Mouse (Mus musculus): ENCODE measurements around the gene Fahd1. TPM values are rescaled to one million over a fixed set of nuclear protein-coding genes. Genes with fewer than 3 reads are reported as not detected.
A peak's percentile ranks its signal among the peaks of the same experiment; 100 is the strongest.

The Fahd1 gene
- total and polyA plus RNA-seq, 3 experiments = 5.2 to 8.0 (median 6.3) TPM

GRCm38 (mm10) chr17:24894061-24894994 lies 44.2 kb upstream of the Fahd1 start:
- Histone ChIP-seq H3K4me3 (replicated peaks in 1 of 3; ENCODE audit: low read depth in 2 of 3, low read length in 2 of 3, poor library complexity in 1 of 3) (peak overlapping the region; percentile 83 to 94 (median 92)), H3K9me3 (replicated peaks; ENCODE audit: low read length) (no peaks in the 10 kb centered on the region), H3K27ac (ENCODE audit: insufficient read depth, low read depth) (peak overlapping the region; percentile 62), H3K27me3 (replicated peaks) (no peaks in the 10 kb centered on the region), H3K36me3 (replicated peaks in 1 of 2; ENCODE audit: control insufficient read depth in 1 of 2, insufficient read depth in 1 of 2, low read length in 1 of 2) (peaks cover 66 to 72% of the 10 kb centered on the region in 2 experiments), H3K9ac (ENCODE audit: insufficient read depth, low read depth) (peak overlapping the region; percentile 74), H3K4me2 (ENCODE audit: insufficient read depth, low read depth, poor library complexity, severe bottlenecking) (peak overlapping the region; percentile 91), H3K4me1 (ENCODE audit: control insufficient read depth in 1 of 2, insufficient read depth in 2 of 2) (peaks cover 17 to 75% of the 10 kb centered on the region in 2 experiments), H3K79me2 (replicated peaks; ENCODE audit: control insufficient read depth, extremely low read depth, insufficient read depth, poor library complexity, severe bottlenecking) (peaks cover 15% of the 10 kb centered on the region)
- dilution Hi-C loops (cut with MboI; ENCODE audit: extremely low pct_ligation_motif_present, extremely low pct_unique_long_range_greater_than_20kb, low sequenced_read_pairs) = no loop called here
- in situ Hi-C loops (cut with MboI; ENCODE audit: low pct_ligation_motif_present, low pct_unique_long_range_greater_than_20kb, low sequenced_read_pairs) = no loop called here
- TF ChIP-seq UBTF (IDR thresholded peaks at IDR 0.05; ENCODE audit: low read depth, low read length) (no peak), ELF1 (IDR thresholded peaks at IDR 0.05; ENCODE audit: low read depth, low read length) (no peak)
- DNase-seq (ENCODE audit: extremely low read depth) = no peak

GRCm38 (mm10) chr17:24893276-24893675 lies 43.1 kb upstream of the Fahd1 start:
- no peak overlapping the region for H3K4me3 ChIP-seq (replicated peaks in 1 of 3; ENCODE audit: low read depth in 2 of 3, low read length in 2 of 3, poor library complexity in 1 of 3)
- H3K4me2 ChIP-seq (ENCODE audit: insufficient read depth, low read depth, poor library complexity, severe bottlenecking) = no peak overlapping the region
- H3K9me3 ChIP-seq (replicated peaks; ENCODE audit: low read length) = no peaks in the 10 kb centered on the region
- dilution Hi-C loops (cut with MboI; ENCODE audit: extremely low pct_ligation_motif_present, extremely low pct_unique_long_range_greater_than_20kb, low sequenced_read_pairs) = no loop called here
- H3K36me3 ChIP-seq (replicated peaks in 1 of 2; ENCODE audit: control insufficient read depth in 1 of 2, insufficient read depth in 1 of 2, low read length in 1 of 2) = peaks cover 56 to 72% of the 10 kb centered on the region in 2 experiments
- peaks cover 14 to 78% of the 10 kb centered on the region in 2 experiments for H3K4me1 ChIP-seq (ENCODE audit: control insufficient read depth in 1 of 2, insufficient read depth in 2 of 2)
- H3K27me3 ChIP-seq (replicated peaks) = no peaks in the 10 kb centered on the region
- H3K9ac ChIP-seq (ENCODE audit: insufficient read depth, low read depth) = no peak overlapping the region
- peaks cover 15% of the 10 kb centered on the region for H3K79me2 ChIP-seq (replicated peaks; ENCODE audit: control insufficient read depth, extremely low read depth, insufficient read depth, poor library complexity, severe bottlenecking)
- no peak overlapping the region for H3K27ac ChIP-seq (ENCODE audit: insufficient read depth, low read depth)
- TF ChIP-seq UBTF (IDR thresholded peaks at IDR 0.05; ENCODE audit: low read depth, low read length) (no peak), POLR2AphosphoS2 (IDR thresholded peaks at IDR 0.05; ENCODE audit: low read depth, low read length) (no peak), ZNF384 (IDR thresholded peaks at IDR 0.05; ENCODE audit: low read depth, low read length) (no peak), RAD21 (IDR thresholded peaks at IDR 0.05; ENCODE audit: low read depth, low read length) (no peak), ELF1 (IDR thresholded peaks at IDR 0.05; ENCODE audit: low read depth, low read length) (no peak), PAX5 (IDR thresholded peaks at IDR 0.05; ENCODE audit: low read length) (no peak), JUN (IDR thresholded peaks at IDR 0.05; ENCODE audit: insufficient read depth, low read depth, low read length) (no peak), MYC (IDR thresholded peaks at IDR 0.05; ENCODE audit: low read depth, low read length) (no peak), ETS1 (conservative IDR thresholded peaks at IDR 0.05; ENCODE audit: low read depth, low read length) (no peak), CHD2 (IDR thresholded peaks at IDR 0.05; ENCODE audit: low read length) (no peak), MXI1 (IDR thresholded peaks at IDR 0.05; ENCODE audit: low read depth, low read length) (no peak), CTCF (conservative IDR thresholded peaks at IDR 0.05 in 1 of 2, IDR thresholded peaks at IDR 0.05 in 1 of 2; ENCODE audit: low read depth in 2 of 2, low read length in 2 of 2) (no peak), CHD1 (IDR thresholded peaks at IDR 0.05; ENCODE audit: low read depth, low read length) (no peak), E2F4 (IDR thresholded peaks at IDR 0.05; ENCODE audit: insufficient replicate concordance, low read depth, low read length) (no peak), ZC3H11A (IDR thresholded peaks at IDR 0.05; ENCODE audit: low read depth, low read length) (no peak), SMC3 (IDR thresholded peaks at IDR 0.05; ENCODE audit: low read depth, low read length) (no peak), USF2 (conservative IDR thresholded peaks at IDR 0.05; ENCODE audit: low read depth, low read length) (no peak), JUND (conservative IDR thresholded peaks at IDR 0.05; ENCODE audit: low read depth, low read length) (no peak), BHLHE40 (IDR thresholded peaks at IDR 0.05; ENCODE audit: low read depth, low read length) (no peak), USF1 (IDR thresholded peaks at IDR 0.05; ENCODE audit: low read depth, low read length) (no peak)
- in situ Hi-C loops (cut with MboI; ENCODE audit: low pct_ligation_motif_present, low pct_unique_long_range_greater_than_20kb, low sequenced_read_pairs) = no loop called here
- DNase-seq (ENCODE audit: extremely low read depth) = no peak

Data from CH12.LX (cell line).